In genomic region chr12:79921786-79922185, GRCm38 (mm10) we compare ENCODE assay signal across 16 mouse cellular contexts.
DNase-seq lines count a peak whose midpoint lies in the region; ATAC-seq and TF ChIP-seq lines count a peak whose summit lies in the region.
"Had no signal": no experiment of that assay in that cellular context is flagged by ENCODE, and none has a peak within 500 bp of the region (broad histone marks: within the 10 kb centered on the region; RNA-seq: fewer than 3 reads in every experiment).

No protein-coding gene starts in this region.

- no peak for TF ChIP-seq CTCF in midbrain, postnatal 0 days (IDR thresholded peaks at IDR 0.05)
- no peak for TF ChIP-seq CTCF in thymus, adult 2 months (IDR thresholded peaks at IDR 0.05; ENCODE audit: borderline replicate concordance, control insufficient read depth, extremely low read depth, insufficient read depth, low read length, poor library complexity)

- peaks cover 2% of the 10 kb centered on the region; the same call in 1 of the 2 replicates for H3K36me3 ChIP-seq in forebrain, embryonic 10.5 days (replicated peaks)
- no peaks in the 10 kb centered on the region for H3K36me3 ChIP-seq in forebrain, embryonic 11.5 days (ENCODE audit: control insufficient read depth, insufficient read depth, low read length)
- H3K36me3 ChIP-seq in midbrain, embryonic 12.5 days, result no peaks in the 10 kb centered on the region
- H3K36me3 ChIP-seq in midbrain, postnatal 0 days (ENCODE audit: insufficient read depth, low read length), result no peaks in the 10 kb centered on the region
- H3K36me3 ChIP-seq in hindbrain, embryonic 15.5 days, result no peaks in the 10 kb centered on the region
- no peaks in the 10 kb centered on the region for H3K36me3 ChIP-seq in thymus, adult 2 months (ENCODE audit: control insufficient read depth, insufficient read depth, low read length)
- H3K36me3 ChIP-seq: heart, embryonic 15.5 days; stomach, embryonic 15.5 days had no signal

- H3K4me2 ChIP-seq in forebrain, embryonic 11.5 days (ENCODE audit: low read depth, low read length, severe bottlenecking), result no peak overlapping the region
- no peak overlapping the region for H3K4me2 ChIP-seq in midbrain, embryonic 12.5 days (replicated peaks)
- no peak overlapping the region for H3K4me2 ChIP-seq in midbrain, postnatal 0 days (ENCODE audit: low read depth, low read length, poor library complexity, severe bottlenecking)
- no peak overlapping the region for H3K4me2 ChIP-seq in hindbrain, embryonic 15.5 days
- H3K4me2 ChIP-seq: heart, embryonic 15.5 days; liver, embryonic 11.5 days; stomach, embryonic 15.5 days had no signal

- TF ChIP-seq POLR2A in thymus, adult 2 months (IDR thresholded peaks at IDR 0.05; ENCODE audit: control insufficient read depth, extremely low read depth, insufficient read depth, low read length, poor library complexity), result no peak

- intact Hi-C loops in gastrocnemius, postnatal 36 days (cut with DNase I), result no loop called here

- peaks cover 9% of the 10 kb centered on the region for H3K9me3 ChIP-seq in forebrain, embryonic 10.5 days
- peaks cover 4% of the 10 kb centered on the region; the same call in 1 of the 2 replicates for H3K9me3 ChIP-seq in forebrain, embryonic 11.5 days (ENCODE audit: control insufficient read depth, low read length)
- H3K9me3 ChIP-seq in midbrain, embryonic 12.5 days, result no peaks in the 10 kb centered on the region
- H3K9me3 ChIP-seq in midbrain, postnatal 0 days (ENCODE audit: low read length), result no peaks in the 10 kb centered on the region
- H3K9me3 ChIP-seq in hindbrain, embryonic 15.5 days, result no peaks in the 10 kb centered on the region
- H3K9me3 ChIP-seq: heart, embryonic 15.5 days; stomach, embryonic 15.5 days had no signal

- DNase-seq in forebrain, embryonic 10.5 days (ENCODE audit: extremely low spot score, low spot score), result no peak
- no peak for DNase-seq in forebrain, embryonic 11.5 days (ENCODE audit: low spot score)
- DNase-seq in midbrain, postnatal 0 days (ENCODE audit: low spot score), result no peak
- no peak for DNase-seq in gastrocnemius, postnatal 36 days
- no peak for DNase-seq in gastrocnemius, adult 8-10 months (ENCODE audit: low spot score in 2 of 2)
- DNase-seq in thymus, adult 2 months, result no peak
- DNase-seq: cerebellum, postnatal 25 days; gastrocnemius, adult 2 months; kidney, adult 11 months; right cerebral cortex, postnatal 4 days had no signal

- no peaks in the 10 kb centered on the region for H3K27me3 ChIP-seq in forebrain, embryonic 10.5 days (ENCODE audit: poor library complexity, severe bottlenecking)
- H3K27me3 ChIP-seq in forebrain, embryonic 11.5 days (ENCODE audit: control insufficient read depth, insufficient read depth, low read length), result no peaks in the 10 kb centered on the region
- no peaks in the 10 kb centered on the region for H3K27me3 ChIP-seq in midbrain, embryonic 12.5 days
- no peaks in the 10 kb centered on the region for H3K27me3 ChIP-seq in midbrain, postnatal 0 days (ENCODE audit: insufficient read depth, low read length)
- no peaks in the 10 kb centered on the region for H3K27me3 ChIP-seq in hindbrain, embryonic 15.5 days
- H3K27me3 ChIP-seq in thymus, adult 2 months (ENCODE audit: control insufficient read depth, insufficient read depth, low read length), result no peaks in the 10 kb centered on the region
- H3K27me3 ChIP-seq: heart, embryonic 15.5 days; Patski; stomach, embryonic 15.5 days had no signal

- ATAC-seq in forebrain, embryonic 11.5 days (replicated peaks; ENCODE audit: low FRiP score), result no peak
- ATAC-seq in midbrain, embryonic 12.5 days (ENCODE audit: low FRiP score, low read depth), result no peak
- no peak for ATAC-seq in midbrain, postnatal 0 days (ENCODE audit: low FRiP score)
- ATAC-seq in hindbrain, embryonic 15.5 days (ENCODE audit: low FRiP score, low read depth), result no peak
- ATAC-seq: Patski had no signal

- H3K4me1 ChIP-seq in forebrain, embryonic 10.5 days, result peaks cover 83% of the 10 kb centered on the region
- peaks cover 34% of the 10 kb centered on the region for H3K4me1 ChIP-seq in forebrain, embryonic 11.5 days (replicated peaks; ENCODE audit: control insufficient read depth, insufficient read depth, low read length)
- H3K4me1 ChIP-seq in midbrain, embryonic 12.5 days, result peaks cover 56% of the 10 kb centered on the region
- peaks cover 18% of the 10 kb centered on the region for H3K4me1 ChIP-seq in midbrain, postnatal 0 days (ENCODE audit: insufficient read depth, low read length)
- H3K4me1 ChIP-seq in hindbrain, embryonic 15.5 days (replicated peaks), result peaks cover 33% of the 10 kb centered on the region
- no peaks in the 10 kb centered on the region for H3K4me1 ChIP-seq in thymus, adult 2 months (replicated peaks; ENCODE audit: control insufficient read depth, insufficient read depth, low read length)

- H3K27ac ChIP-seq in forebrain, embryonic 10.5 days, result peak overlapping the region; percentile 76
- H3K27ac ChIP-seq in forebrain, embryonic 11.5 days (ENCODE audit: low read depth, low read length), result no peak overlapping the region
- peak overlapping the region; percentile 68 for H3K27ac ChIP-seq in midbrain, embryonic 12.5 days (replicated peaks)
- no peak overlapping the region for H3K27ac ChIP-seq in midbrain, postnatal 0 days (ENCODE audit: low read depth, low read length)
- 0 out of 2 replicates have a peak overlapping the region, but pooled peaks have one; percentile 5 for H3K27ac ChIP-seq in hindbrain, embryonic 15.5 days (replicated peaks)
- no peak overlapping the region for H3K27ac ChIP-seq in thymus, adult 2 months (ENCODE audit: control insufficient read depth, insufficient read depth, low read length)
- H3K27ac ChIP-seq: heart, embryonic 15.5 days had no signal

- H3K4me3 ChIP-seq in forebrain, embryonic 10.5 days, result no peak overlapping the region
- no peak overlapping the region for H3K4me3 ChIP-seq in forebrain, embryonic 11.5 days (ENCODE audit: low read depth, low read length)
- H3K4me3 ChIP-seq in midbrain, embryonic 12.5 days, result no peak overlapping the region
- H3K4me3 ChIP-seq in midbrain, postnatal 0 days (ENCODE audit: low read depth, low read length), result no peak overlapping the region
- no peak overlapping the region for H3K4me3 ChIP-seq in hindbrain, embryonic 15.5 days
- no peak overlapping the region for H3K4me3 ChIP-seq in thymus, adult 2 months (ENCODE audit: control insufficient read depth, insufficient read depth, low read length)
- H3K4me3 ChIP-seq: gastrocnemius, adult 2 months; heart, embryonic 15.5 days; stomach, embryonic 15.5 days had no signal

- no peak overlapping the region for H3K9ac ChIP-seq in forebrain, embryonic 11.5 days (ENCODE audit: low read length)
- no peak overlapping the region for H3K9ac ChIP-seq in midbrain, embryonic 12.5 days (replicated peaks)
- H3K9ac ChIP-seq in midbrain, postnatal 0 days (replicated peaks; ENCODE audit: low read length, poor library complexity, severe bottlenecking), result no peak overlapping the region
- H3K9ac ChIP-seq in hindbrain, embryonic 15.5 days, result no peak overlapping the region
- H3K9ac ChIP-seq: heart, embryonic 15.5 days; stomach, embryonic 15.5 days had no signal

- WGBS in forebrain, embryonic 10.5 days, result 47% methylated on average over 5 of the region's 5 CpGs
- 31% methylated on average over 5 of the region's 5 CpGs for WGBS in forebrain, embryonic 11.5 days
- 25% methylated on average over 5 of the region's 5 CpGs for WGBS in midbrain, embryonic 12.5 days
- 13% methylated on average over 5 of the region's 5 CpGs for WGBS in midbrain, postnatal 0 days
- 17% methylated on average over 5 of the region's 5 CpGs for WGBS in hindbrain, embryonic 15.5 days
- WGBS in thymus, adult 2 months, result 91% methylated on average over 5 of the region's 5 CpGs

Comparison
In these comparisons a context has a peak if more than half of its experiments do, and no peak if none do; other contexts are left out.
1. H3K27ac ChIP-seq: peak in forebrain, embryonic 10.5 days (single experiment), midbrain, embryonic 12.5 days (single experiment) and hindbrain, embryonic 15.5 days (single experiment); none in forebrain, embryonic 11.5 days (single experiment), midbrain, postnatal 0 days (single experiment) and thymus, adult 2 months (single experiment).